Mouse (Mus musculus): ENCODE measurements at regions not wholly inside any gene's neighbourhood (a gene's known extent, or its start where the extent isn't known, plus 50 kb on each side); places are given as distances from the start of the nearest gene placed in this dataset.

- no peak for DNase-seq
Measured at GRCm38 (mm10) chr4:9031634-9032033, 792.8 kb upstream of the Car8 start.

DNA sequence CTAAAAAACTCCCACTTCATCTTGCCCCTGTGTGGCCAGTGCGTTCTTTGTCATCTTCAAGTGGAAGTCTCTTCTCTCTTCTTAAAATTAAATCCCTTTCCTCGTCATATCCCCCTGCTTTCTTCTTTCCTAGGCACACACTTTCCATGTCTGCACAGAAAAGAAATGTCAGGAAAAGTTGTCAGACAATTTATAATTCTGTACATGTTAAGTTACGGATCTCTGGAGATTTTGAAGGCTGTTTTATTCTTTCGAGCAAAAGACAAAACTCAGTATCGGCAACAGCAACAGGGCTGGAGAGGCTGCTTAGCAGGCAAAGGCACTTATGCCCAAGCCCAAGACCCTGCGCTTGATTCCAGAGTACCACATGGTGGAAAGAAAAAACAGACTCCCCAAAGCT is 790.1 kb upstream of the Car8 start:
- DNase-seq: peak; percentile 50

- DNase-seq: peak; percentile 86
Measured at GRCm38 (mm10) chr4:9028475-9028874, 789.6 kb upstream of the Car8 start.

DNA sequence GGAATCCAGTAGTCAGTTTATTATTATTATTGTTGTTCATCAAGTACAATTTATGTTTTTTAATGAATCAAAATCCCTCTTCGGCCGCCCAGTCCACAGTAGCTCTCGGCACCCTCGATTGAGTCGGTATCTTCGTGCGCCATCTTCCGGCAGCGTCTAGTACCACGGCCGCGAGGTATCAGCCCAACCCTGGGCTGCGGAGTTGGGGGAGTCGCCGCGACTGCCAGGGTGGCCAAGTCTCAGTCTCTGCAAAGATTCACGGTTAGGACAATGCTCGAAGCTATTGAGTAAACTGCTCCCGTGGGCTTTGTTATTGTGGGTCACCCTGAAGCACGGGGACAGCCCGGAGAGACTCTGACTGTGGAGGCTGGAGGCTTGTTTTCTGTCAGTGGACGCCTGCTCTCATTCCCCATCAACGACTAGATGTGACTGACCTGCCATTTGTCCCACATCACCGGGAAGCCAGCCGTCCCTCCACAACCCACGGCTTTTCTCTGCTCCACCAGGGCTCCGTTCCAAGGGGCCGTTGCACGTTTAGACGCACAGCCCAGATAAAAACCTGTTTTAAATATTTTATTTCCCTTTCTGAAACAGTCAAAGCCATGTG is 789.1 kb upstream of the Car8 start:
- peak; percentile 94 for DNase-seq

DNA sequence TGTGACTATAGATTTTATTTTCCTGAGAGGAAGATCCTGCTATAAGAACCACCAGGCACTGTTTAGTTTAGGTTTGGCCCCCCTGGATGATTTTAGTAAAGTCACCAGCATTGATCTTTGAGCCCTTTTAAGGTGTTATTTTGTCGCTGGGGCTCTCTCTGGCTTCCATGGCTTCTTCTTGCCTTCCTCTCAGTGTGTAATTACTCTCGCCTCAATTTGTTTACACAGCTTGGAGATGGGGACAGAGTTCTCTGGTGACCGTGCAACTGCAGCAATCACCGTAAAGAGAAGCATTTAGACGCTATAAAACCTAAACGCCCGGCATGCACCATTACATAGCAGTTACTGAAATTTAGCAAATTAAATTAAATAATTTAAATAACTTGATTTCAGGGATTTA is 788.5 kb upstream of the Car8 start:
- DNase-seq: peak; percentile 39

DNA sequence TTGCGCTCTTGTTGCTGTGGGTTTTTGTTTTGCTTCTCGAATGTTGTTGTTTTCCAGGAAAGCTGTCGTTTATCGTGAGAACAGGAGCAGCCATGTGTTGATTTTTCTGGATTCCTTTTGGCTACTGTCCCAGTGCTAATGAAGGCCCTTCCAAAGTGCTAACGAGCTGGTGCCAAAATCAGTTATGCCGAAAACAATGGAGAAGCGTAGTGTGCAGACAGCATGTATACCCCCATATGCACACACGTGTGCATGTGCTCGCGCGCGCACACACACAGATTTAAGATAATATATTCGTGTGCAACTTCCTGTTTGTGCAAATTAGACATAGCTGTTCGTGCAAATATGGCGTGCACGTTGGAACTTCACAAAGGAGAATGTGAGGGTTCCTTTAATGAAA is 788.0 kb upstream of the Car8 start:
- DNase-seq: no peak

DNA sequence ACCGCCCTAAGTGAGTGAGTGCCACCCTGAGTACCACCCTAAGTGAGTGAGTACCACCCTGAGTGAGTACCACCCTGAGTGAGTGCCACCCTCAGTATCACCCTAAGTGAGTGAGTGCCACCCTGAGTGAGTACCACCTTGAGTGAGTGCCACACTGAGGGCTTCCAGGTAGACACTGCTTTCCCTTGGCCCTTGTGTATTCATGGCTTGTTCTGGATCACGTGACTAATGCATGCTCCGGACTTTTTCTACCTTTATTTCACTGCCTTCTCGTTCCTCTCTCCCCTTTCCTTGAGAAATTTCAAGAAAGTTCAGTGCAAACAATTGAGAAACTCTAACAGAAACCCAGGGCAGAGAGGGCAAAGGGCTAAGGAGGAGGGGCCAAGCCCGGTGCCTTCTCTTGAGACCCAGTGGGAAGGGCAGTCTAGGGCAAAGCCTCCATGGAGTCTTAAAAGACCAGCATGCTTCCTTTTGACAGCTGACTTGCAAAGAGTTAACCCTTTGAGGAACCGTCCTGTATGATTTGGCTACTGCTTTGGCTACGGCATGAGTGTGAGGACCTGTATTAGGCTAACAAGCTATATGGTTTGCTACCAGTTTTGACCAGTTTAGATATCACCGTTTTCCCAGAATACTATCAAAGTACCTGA is 787.1 kb upstream of the Car8 start:
- DNase-seq: peak; percentile 45

DNA sequence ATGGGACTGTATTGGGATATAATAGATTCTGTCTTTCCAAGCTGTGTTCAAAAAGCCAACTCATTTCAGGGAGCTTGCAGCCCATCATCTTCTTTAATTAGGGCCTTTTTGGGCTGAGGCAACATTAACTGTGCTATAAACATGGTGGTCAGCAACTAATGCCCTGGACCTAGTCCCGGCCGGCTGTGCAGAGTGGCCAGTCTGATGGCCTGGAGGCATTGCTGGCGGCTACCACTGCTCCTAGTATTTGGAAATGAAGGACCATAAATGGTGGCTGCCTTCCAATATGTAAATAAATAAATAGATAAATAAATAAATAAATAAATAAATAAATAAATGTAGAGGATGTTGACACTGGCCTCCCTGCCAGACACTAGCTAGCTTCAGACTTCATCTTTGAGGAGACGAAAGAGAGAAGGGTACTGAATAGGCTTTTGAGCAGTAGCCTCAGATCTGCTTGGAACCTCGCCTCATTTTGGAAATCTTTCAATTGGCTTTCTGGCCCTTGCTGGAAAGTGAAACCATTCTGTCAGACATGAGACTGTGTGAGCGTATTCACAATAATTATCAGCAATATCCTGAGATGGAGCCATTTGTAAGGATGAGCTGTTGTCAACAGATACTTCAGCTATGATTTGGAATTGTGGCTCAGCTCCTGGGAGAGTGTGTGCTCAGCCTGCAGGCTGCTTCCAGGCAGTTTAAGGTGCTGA is 785.5 kb upstream of the Car8 start:
- DNase-seq: no peak

GRCm38 (mm10) chr4:9019241-9020110 is 780.6 kb upstream of the Car8 start:
- DNase-seq: peak; percentile 43

DNA sequence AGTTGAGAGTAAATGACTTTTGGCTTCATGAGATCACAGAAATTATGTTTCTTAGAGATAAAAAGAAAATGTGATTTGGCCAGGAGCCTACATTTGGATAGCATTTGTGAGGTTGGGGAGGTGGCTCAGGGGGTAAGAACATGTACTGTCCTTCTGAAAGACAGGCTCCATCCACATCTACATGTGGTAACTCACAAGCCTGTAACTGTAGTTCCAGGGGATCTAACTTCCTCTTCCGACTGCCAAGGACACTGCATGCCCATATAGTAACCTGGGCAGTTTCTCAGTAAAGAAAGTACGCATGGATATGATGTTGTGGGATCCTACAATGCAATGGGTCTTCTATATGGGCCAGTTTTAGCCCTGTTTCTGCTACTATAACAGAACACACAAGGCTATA is 779.4 kb upstream of the Car8 start:
- no peak for DNase-seq

DNA sequence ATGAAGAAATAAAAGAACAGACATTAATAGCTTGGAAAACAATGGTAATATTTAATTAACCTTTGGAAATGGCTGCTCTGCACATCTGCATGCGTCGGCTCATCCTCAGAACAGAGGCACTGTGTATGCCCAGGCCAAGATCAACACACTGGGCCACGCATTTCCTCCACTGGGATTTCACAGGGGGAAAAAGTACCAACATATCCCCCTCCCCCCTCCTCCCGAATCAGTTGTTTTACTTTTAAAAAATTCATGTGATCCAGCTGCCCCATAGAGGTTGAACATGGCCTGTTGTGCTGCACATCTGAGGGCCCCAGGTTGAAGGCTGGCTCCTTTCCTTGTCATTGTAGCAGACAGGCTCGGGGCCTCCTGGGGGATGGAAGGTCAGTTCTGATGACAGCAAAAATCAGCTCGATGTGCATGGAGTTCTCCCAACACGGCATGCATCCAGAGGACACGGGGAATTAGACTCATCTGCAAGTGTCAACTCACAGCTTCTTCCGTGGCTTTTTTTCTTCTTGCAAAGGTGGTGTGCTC is 777.7 kb upstream of the Car8 start:
- peak; percentile 56 for DNase-seq

- DNase-seq: peak; percentile 71
Measured at GRCm38 (mm10) chr4:9015528-9016503, 777.0 kb upstream of the Car8 start.

GRCm38 (mm10) chr4:9014986-9015385 is 776.1 kb upstream of the Car8 start:
- DNase-seq: no peak

- DNase-seq: no peak
Measured at GRCm38 (mm10) chr4:9012787-9013186, 773.9 kb upstream of the Car8 start.

- no peak for DNase-seq
Measured at GRCm38 (mm10) chr4:9011952-9012351, 773.1 kb upstream of the Car8 start.

- no peak for DNase-seq
Measured at GRCm38 (mm10) chr4:9011129-9011518, 772.3 kb upstream of the Car8 start.

DNA sequence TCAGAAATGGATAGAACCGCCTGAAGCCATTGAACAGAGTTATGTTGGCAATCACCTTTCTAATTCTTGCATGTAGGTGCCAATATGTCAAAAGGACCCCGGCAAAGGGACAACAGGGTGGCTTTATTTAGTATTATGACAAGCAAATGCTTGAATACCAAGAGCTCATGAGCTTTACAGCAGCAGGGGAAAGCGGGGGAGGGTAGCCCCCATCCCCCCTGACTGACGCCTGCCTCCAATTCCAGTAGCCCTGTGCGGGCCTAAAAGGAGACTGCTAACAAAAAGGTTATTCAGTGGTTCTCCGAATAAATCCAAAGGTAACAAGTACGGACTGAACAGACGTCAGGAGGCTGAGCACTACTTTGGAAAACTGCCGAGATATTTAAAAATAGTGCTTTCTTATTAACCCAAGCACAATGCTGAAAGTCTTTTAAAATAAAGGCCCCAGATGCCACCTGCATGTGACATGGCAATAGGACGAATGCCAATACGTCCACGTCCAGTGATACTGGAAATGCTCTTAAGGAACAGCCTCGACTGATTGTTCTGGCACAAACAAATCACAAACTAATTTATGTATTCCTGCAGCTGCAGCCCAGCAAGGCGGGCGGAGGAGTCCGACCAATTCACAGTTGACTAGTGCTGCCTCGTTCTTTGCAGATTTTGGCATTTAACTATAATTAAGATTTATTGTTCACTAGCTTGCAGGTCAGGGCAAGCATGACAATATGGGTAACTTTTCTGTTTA is 771.7 kb upstream of the Car8 start:
- DNase-seq: no peak

- DNase-seq: no peak
Measured at GRCm38 (mm10) chr4:9009656-9010055, 770.8 kb upstream of the Car8 start.

DNA sequence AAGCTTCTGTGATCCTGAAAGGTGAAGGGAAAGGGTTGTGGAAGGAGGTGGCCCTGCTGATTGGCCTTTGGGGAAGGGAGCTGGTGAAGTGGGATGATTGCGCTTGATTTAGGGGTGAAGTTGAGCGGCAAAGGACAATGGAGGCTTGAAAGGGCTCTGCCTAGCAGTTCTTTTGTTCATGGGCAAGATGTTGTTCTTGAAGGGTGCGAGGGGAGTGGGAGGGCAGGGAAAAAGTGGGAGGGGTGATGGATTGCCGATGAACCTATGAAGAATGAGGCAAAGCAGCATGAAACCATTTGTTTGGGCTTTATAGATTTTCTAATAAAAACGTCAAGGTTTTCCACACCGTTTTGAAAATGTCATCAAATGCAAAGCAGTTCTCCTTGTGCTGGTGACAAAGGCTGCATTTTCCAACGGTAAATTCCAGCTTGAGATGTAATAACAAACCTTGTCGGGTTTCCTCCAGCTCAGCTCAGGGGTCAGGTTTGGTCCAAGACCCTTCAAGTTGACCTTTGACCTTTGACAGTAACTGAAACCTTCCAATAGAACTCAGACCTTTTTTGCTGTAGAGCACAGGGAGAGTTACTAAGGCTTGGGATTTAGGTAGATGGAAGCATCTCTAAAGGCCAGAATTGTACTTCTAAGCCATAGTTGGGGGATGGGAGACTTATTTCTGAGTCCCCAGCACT is 767.2 kb upstream of the Car8 start:
- peak; percentile 72 for DNase-seq

DNA sequence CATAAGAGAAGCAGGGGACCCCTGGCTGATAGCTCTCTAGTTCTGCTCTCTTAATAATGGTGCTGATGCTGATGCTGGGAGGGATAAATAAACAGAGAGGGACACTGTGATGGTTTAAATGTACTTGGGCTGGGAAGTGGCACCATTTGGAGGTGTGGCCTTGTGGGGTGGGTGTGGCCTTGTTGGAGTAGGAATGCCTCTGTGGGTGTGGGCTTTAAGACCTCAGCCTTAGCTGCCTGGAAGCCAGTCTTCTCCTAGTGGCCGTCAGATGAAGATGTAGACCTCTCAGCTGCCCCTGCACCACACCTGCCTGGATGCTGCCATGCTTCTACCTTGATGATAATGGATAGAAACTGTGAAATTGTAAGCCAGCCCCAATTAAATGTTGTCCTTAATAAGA is 765.0 kb upstream of the Car8 start:
- no peak for DNase-seq
